Mouse (Mus musculus) embryo, embryonic 10.5 days (tissue): ENCODE data around the gene Stard13.

Source experiments
- DNase-seq: peaks from one replicate; pipeline ENCODE4 v3.0.0-alpha.2; 2015; ENCODE audit warnings: low spot score

The Stard13 gene

GRCm38 (mm10) chr5:151020831-151021230, 212.8 kb downstream of the Stard13 start:
- no peak for DNase-seq

DNA sequence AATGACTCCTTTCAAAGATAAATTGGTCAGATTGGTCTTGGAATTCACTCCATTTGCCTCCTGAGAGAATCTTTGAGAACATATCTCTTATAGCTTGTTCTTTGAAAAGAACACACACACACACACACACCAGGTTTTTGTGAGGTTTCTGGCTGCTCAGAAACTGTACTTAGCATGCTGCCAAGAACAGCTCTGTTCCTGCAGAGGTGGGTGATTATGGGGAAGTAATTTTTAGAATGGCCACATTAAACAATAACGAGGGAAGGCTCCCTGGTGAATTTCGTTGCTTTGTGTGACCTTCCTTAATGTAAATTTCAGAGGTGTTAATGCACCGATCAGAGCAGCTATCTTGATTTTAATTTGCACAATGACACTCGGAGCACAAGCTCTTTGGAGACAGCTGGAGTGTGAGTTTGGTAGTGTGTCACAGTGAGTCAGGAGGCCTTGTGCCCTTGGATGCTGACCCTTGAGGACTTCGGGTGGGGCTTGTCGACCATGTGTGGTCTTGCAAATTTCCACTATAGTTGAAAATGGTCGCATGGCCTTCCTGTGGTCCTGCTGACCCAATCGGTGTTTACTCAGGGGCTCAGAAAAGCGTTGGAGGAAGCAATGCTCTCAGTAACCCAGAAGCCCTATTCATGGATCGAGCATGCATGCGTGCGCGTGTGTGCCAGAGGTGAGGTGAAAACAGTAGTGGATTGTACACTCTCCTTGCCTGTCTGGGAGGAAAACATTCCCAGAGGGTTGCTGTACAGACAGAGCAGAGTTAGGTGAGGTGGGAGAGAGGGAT, 213.4 kb downstream of the Stard13 start:
- DNase-seq, result no peak

DNA sequence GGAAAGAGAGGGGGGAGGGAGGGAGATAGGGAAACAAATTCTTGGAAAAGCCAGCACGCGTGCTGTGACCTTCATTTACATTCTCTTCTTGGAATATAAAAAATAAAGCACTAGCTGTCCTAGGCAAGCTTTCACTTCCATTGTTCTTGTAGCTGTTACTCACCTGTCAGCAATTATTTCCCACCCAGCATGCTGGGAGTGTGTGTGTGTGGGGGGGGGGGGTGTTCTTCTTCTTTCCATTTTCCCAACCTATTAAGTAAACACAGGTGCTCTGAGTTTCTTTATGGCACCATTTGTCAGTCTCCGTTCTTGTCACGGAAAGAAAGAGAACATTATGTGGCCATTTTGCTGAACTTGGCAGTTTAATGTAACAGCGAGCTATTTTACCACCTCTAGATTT, 214.7 kb downstream of the Stard13 start:
- no peak for DNase-seq

GRCm38 (mm10) chr5:151018450-151018849, 215.2 kb downstream of the Stard13 start:
- DNase-seq, result no peak

DNA sequence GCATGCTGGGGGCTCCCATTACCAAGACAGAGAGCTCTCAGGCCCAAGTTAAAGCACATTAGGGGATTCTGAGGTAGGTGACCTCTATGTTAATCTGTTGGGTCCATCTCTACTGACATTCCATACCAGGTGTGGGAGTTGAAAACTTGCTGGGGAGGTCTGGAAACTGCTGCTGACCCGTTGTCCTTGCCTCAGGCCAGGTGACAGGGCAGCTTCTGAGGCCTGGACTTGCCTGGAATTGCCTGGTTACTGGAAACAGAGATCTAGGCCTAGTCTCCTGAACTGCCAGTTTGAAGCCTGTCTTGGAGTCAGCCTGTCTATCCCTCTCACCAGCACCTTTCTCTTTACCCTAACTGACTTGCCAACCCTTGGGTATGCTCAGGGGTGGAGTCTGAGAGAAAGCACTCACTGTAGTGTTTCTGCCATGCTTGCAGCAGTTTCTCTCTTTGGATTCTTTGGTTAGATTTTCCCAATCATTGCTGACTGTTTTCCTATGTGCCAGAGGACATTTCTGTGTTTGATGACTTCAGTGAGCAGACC, 229.3 kb downstream of the Stard13 start:
- DNase-seq, result no peak

DNA sequence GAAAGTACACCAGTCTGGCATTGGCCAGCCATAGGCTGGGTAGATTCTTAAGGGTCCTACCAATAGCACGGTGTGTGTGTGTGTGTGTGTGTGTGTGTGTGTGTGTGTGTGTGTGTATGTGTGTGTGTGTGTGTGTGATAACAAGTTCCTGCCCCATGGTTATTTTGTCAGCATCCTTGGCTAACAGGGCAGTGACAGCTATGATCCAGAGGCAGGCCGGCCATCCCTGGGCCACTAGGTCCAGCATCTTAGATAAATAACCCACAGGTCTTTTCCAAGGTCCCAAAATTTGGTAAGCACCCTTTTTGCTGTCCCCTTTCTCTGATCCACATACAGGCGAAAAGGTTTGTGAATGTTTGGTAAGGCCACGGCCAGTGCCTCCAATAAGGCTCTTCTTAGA, 231.6 kb downstream of the Stard13 start:
- DNase-seq, result no peak

DNA sequence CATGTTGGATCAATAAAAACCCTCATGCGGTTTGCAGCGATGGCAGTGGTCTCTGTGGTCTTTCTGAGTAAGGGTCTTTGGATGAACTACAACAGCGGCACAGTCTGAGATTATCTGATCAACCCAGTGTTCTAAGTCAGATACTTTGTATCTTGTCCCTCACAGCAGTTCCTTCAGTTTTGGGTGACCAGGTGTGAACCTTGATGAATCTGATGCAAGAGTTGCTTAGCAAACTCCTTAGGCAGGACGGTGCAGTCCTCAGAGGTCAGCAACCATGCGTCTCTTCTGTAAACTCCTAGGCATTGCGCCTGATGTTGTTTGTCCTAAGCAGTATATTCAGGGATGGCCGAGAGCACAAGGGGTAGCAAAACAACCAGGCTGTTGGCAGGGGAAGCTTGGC, 232.5 kb downstream of the Stard13 start:
- no peak for DNase-seq

DNA sequence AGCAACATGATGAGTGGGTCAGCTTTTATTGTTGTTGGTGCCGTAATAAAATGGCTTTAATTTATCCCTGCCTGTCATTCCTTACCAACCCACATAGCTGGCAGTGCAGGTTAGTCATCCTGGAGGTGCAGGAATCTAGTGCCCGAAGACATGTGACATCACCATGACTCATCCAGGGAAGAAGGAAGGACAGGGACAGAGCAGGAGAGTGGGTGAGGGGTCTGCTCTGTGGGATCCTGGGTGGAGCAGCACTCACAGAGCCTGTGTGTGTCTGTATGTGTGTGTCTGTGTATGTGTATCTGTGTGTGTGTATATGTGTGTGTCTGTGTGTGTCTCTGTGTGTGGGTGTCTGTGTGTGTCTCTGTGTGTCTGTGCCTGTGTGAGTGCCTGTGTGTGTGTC, 237.1 kb downstream of the Stard13 start:
- DNase-seq, result no peak

- no peak for DNase-seq
These were observed 239.5 kb downstream of the Stard13 start for GRCm38 (mm10) chr5:150994096-150994495.
